Mouse (Mus musculus) G1E (cell line): Measurements from ENCODE around the gene Enpp1.

Experiments
- CTCF ChIP-seq: IDR thresholded peaks from 2 replicates; pipeline ENCODE4 v1.5.1; 2012; ENCODE audit warnings: low read depth, low read length, inconsistent platforms, mixed read lengths
- GATA1 ChIP-seq: IDR thresholded peaks from 2 replicates; pipeline ENCODE4 v1.6.1; 2012; ENCODE audit warnings: borderline replicate concordance, low read length, inconsistent platforms, mixed read lengths

GRCm38 (mm10) chr10:24634288-24634687 lies 77.7 kb downstream of the Enpp1 start:
- TF ChIP-seq GATA1 (no peak), CTCF (no peak)
